Mouse (Mus musculus): Measurements from ENCODE around the gene Mycn. TPM values are rescaled to one million over a fixed set of nuclear protein-coding genes. Genes with fewer than 3 reads are reported as not detected.

The Mycn gene
- under 1 TPM; 0.13 to 0.33 TPM for total RNA-seq (2023)

DNA sequence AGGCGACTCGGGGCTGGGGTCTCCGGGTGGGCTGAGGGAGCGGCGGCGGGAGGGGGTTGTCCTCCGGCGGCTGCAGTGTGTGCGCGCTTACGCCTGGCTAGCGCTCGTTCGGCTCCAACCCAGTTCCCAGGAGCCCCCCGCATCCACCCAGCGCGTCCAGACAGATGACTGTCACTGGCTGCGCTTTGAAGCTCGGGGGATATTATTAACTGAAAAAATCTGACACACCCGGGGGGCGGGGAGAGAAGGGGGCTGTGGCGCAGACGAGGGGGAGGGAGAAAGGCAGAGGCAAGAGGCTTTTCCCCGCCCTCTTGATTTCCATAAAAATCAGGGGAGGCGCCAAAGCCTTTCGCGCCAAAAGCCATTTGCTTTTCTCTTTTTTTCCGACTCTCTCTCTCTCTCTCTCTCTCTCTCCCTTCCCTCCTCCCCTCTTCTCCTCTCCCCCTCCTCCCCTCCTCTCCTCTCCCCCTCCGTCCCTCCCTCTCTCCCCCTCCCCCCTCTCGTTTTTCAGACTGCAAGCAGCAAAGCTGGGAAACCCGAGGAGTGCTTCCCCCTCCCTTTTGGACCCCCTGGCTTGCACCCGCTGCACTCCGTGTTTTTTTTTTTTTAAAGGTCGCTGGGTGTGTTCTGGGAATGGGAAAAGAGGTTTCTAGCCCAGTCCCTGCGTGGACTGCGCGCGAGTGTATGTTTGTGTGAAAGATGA lies at the start of gene Mycn:
Mycn (minus strand) TSS at position 254 of the 703 bp plus-strand sequence.

